9 mouse cellular contexts compared by ENCODE assay signal in the genomic region with DNA sequence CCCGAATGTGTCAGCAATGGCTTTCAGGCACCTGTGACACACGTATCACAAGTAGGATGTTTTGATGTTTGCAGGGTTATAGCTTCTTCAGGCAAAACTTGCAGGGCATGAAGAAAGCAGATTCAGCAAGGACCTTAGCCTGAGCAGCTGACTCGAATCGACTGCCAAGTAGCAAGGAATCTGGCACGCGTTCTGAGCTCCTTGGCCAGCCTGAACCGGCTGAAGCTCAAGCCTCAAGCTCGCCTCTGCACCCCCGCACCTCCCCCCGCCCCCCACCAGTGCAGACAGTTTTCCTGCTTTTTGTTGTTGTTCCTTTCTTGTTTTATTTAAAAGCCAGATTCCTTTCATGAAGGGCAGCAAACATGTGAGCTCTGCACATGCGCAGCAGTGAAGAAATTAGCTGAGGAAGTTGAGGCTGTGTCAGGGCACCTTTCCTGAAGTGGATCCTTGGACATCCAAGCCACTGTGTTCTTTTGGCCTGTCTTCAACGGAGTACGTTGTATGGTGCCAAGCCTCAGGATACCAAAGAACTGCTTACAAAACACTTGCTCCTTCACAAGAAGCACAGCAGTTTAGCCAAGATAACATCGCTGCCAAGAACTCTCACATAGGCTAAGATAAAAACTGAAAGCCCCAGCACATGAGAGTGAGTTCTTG. TPM values are rescaled to one million over a fixed set of nuclear protein-coding genes. Genes with fewer than 3 reads are reported as not detected.
DNase-seq lines count a peak whose midpoint lies in the region; ATAC-seq and TF ChIP-seq lines count a peak whose summit lies in the region.
"Had no signal": no experiment of that assay in that cellular context is flagged by ENCODE, and none has a peak within 500 bp of the region (broad histone marks: within the 10 kb centered on the region; RNA-seq: fewer than 3 reads in every experiment).

No protein-coding gene starts in this region.

- no peak for ATAC-seq in heart, embryonic 12.5 days (ENCODE audit: insufficient number of reproducible peaks, low FRiP score)
- peak; percentile 86 for ATAC-seq in heart, embryonic 16.5 days (replicated peaks; ENCODE audit: extremely low read depth, insufficient read depth, low FRiP score)

- intact Hi-C loops in heart, adult 2 months (cut with DNase I), result no loop called here

- H3K4me3 ChIP-seq in heart, adult 2 months, result 0 out of 2 replicates have a peak overlapping the region, but pooled peaks have one; percentile 10
- no peak overlapping the region for H3K4me3 ChIP-seq in heart, embryonic 12.5 days
- H3K4me3 ChIP-seq in heart, embryonic 16.5 days (ENCODE audit: low read length), result no peak overlapping the region
- no peak overlapping the region for H3K4me3 ChIP-seq in testis, adult 2 months (ENCODE audit: control insufficient read depth, low read depth, low read length)

- 27% methylated on average over 14 of the region's 14 CpGs for WGBS in heart, adult 2 months
- WGBS in heart, embryonic 12.5 days, result 55% methylated on average over 14 of the region's 14 CpGs
- WGBS in heart, embryonic 16.5 days, result 36% methylated on average over 14 of the region's 14 CpGs

- no peak overlapping the region for H3K4me2 ChIP-seq in heart, embryonic 12.5 days
- peak overlapping the region; percentile 32 for H3K4me2 ChIP-seq in heart, embryonic 16.5 days (ENCODE audit: low read depth, low read length)

- peak overlapping the region; percentile 5 for H3K27ac ChIP-seq in heart, adult 2 months
- no peak overlapping the region for H3K27ac ChIP-seq in heart, embryonic 12.5 days (ENCODE audit: poor library complexity, severe bottlenecking)
- no peak overlapping the region for H3K27ac ChIP-seq in heart, embryonic 16.5 days (ENCODE audit: low read length)
- H3K27ac ChIP-seq in testis, adult 2 months (ENCODE audit: control insufficient read depth, insufficient read depth, low read depth, low read length), result peak overlapping the region; percentile 40

- 0 out of 2 replicates have a peak, but pooled peaks have one; percentile 21 for TF ChIP-seq EP300 in heart, adult 2 months (IDR thresholded peaks at IDR 0.05; ENCODE audit: insufficient read depth, low read depth, low read length)

- peaks cover 2% of the 10 kb centered on the region for H3K4me1 ChIP-seq in heart, adult 2 months (ENCODE audit: control insufficient read depth, insufficient read depth, low read length)
- H3K4me1 ChIP-seq in heart, embryonic 12.5 days (replicated peaks), result peaks cover 12% of the 10 kb centered on the region
- peaks cover 10% of the 10 kb centered on the region for H3K4me1 ChIP-seq in heart, embryonic 16.5 days (ENCODE audit: control insufficient read depth, insufficient read depth, low read length)
- H3K4me1 ChIP-seq in testis, adult 2 months (ENCODE audit: control insufficient read depth, insufficient read depth, low read length), result peaks cover 2% of the 10 kb centered on the region; the same call in 1 of the 2 replicates

- TF ChIP-seq CTCF in heart, adult 2 months (IDR thresholded peaks at IDR 0.05), result no peak
- TF ChIP-seq CTCF in testis, adult 2 months (IDR thresholded peaks at IDR 0.05; ENCODE audit: control insufficient read depth, insufficient read depth, insufficient replicate concordance, low read depth, low read length), result no peak

- no peak for TF ChIP-seq POLR2A in heart, adult 2 months (IDR thresholded peaks at IDR 0.05; ENCODE audit: insufficient read depth, low read depth, low read length)
- TF ChIP-seq POLR2A in testis, adult 2 months (IDR thresholded peaks at IDR 0.05; ENCODE audit: control insufficient read depth, low read depth, low read length), result no peak

- H3K36me3 ChIP-seq in heart, adult 2 months (ENCODE audit: control insufficient read depth, insufficient read depth, low read length), result no peaks in the 10 kb centered on the region
- H3K36me3 ChIP-seq in heart, embryonic 12.5 days, result no peaks in the 10 kb centered on the region
- no peaks in the 10 kb centered on the region for H3K36me3 ChIP-seq in heart, embryonic 16.5 days (ENCODE audit: control insufficient read depth, insufficient read depth)
- H3K36me3 ChIP-seq in testis, adult 2 months (ENCODE audit: control insufficient read depth, insufficient read depth, low read length), result no peaks in the 10 kb centered on the region

- no peak overlapping the region for H3K9ac ChIP-seq in heart, adult 2 months (ENCODE audit: low read depth, low read length)
- no peak overlapping the region for H3K9ac ChIP-seq in heart, embryonic 12.5 days
- H3K9ac ChIP-seq in heart, embryonic 16.5 days (ENCODE audit: low read length), result no peak overlapping the region

- H3K27me3 ChIP-seq in heart, adult 2 months (ENCODE audit: control insufficient read depth, insufficient read depth, low read length), result no peaks in the 10 kb centered on the region
- no peaks in the 10 kb centered on the region for H3K27me3 ChIP-seq in heart, embryonic 12.5 days (replicated peaks)
- no peaks in the 10 kb centered on the region for H3K27me3 ChIP-seq in heart, embryonic 16.5 days (ENCODE audit: control insufficient read depth, insufficient read depth, low read length)
- no peaks in the 10 kb centered on the region for H3K27me3 ChIP-seq in testis, adult 2 months (ENCODE audit: control insufficient read depth, insufficient read depth, low read length)

- no peaks in the 10 kb centered on the region for H3K79me2 ChIP-seq in heart, adult 2 months (replicated peaks; ENCODE audit: control insufficient read depth, insufficient read depth, low read length)

- H3K9me3 ChIP-seq in heart, embryonic 12.5 days (replicated peaks), result peaks cover 7% of the 10 kb centered on the region; the same call in 1 of the 2 replicates
- no peaks in the 10 kb centered on the region for H3K9me3 ChIP-seq in heart, embryonic 16.5 days (replicated peaks; ENCODE audit: control insufficient read depth, low read length)

- DNase-seq in heart, adult 2 months, result peak; percentile 78 to 83
- peak; percentile 65 to 66 for DNase-seq in cerebellum, postnatal 36 days
- DNase-seq in layer of hippocampus, adult 18-20 months (ENCODE audit: low spot score in 2 of 2), result peak; percentile 33 to 73
- DNase-seq in lung, postnatal 10 days, result peak; percentile 91
- DNase-seq in spleen, adult 18-20 months, result no peak

RNA-seq across cellular contexts. Expression of a gene that starts 46.3 kb away (rescaled TPM):
- total RNA-seq in heart, adult 2 months (2021), result under 1 TPM; 0.08 to 0.32 TPM
- polyA plus RNA-seq in heart, adult 2 months (2012; rRNA removed), result not detected in 2 replicates
- 0.11 TPM in 1 of 2 replicates, not detected in the other for polyA plus RNA-seq in heart, embryonic 12.5 days (2016; fragmentation: Nextera tagmentation; extraction: Ambion mirVana)
- not detected in 2 replicates for polyA plus RNA-seq in heart, embryonic 16.5 days (2015; fragmentation: Nextera tagmentation; extraction: Ambion mirVana)
- total RNA-seq in layer of hippocampus, adult 18-20 months (2021), result 10 to 100 TPM; 33.7 to 37.2 TPM
- polyA plus RNA-seq in testis, adult 2 months (2012; rRNA removed), result 1.5 and 1.7 TPM in 2 replicates
- total RNA-seq: hematopoietic stem cell, adult 5-6 weeks had no signal

Comparison
In these comparisons a context has a peak if more than half of its experiments do, and no peak if none do; other contexts are left out.
1. H3K27ac ChIP-seq: peak in heart, adult 2 months (single experiment) and testis, adult 2 months (single experiment); none in heart, embryonic 12.5 days (single experiment) and heart, embryonic 16.5 days (single experiment).
2. DNase-seq: peak in heart, adult 2 months (2 of 2), cerebellum, postnatal 36 days (2 of 2), layer of hippocampus, adult 18-20 months (2 of 2) and lung, postnatal 10 days (single experiment); none in spleen, adult 18-20 months (0 of 2).